Mouse (Mus musculus) layer of hippocampus, postnatal 25 days (tissue): ENCODE measurements around the gene Ddx60. TPM values are rescaled to one million over a fixed set of nuclear protein-coding genes. Genes with fewer than 3 reads are reported as not detected.

ENCODE experiments used
- DNase-seq, 2 experiments: peaks; one replicate each; pipeline ENCODE4 v3.0.0; 2022; ENCODE audit warnings: mixed read lengths in 2 of 2, low spot score in 1 of 2; ENCODE audit errors: extremely low spot score in 1 of 2
- total RNA-seq, 2 experiments: library from RNA; stranded (reverse); gene quantifications; 2 replicates each; pipeline ENCODE4 v1.2.3; 2021

The Ddx60 gene
- total RNA-seq, 2 experiments from 2014 or later, result 0.26 to 0.49 TPM

DNA sequence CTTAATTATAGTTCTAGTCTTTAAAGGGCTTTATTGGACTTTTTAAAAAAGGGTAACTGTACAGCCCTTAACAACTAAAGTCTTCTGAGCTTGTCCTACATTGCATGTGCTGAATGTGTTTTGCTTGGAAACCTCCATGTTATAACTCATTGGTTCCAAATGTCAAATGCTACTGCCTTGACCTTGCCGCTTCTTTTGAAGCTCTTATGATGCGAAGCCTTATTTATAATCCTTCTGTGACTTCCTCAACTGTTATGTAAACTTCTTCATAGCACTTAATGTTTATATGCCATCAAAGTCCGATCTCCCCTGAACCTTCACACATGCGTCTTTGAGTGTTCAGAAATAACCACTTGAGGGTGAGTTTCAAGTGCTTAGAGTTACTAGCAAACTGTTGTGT lies 57.1 kb downstream of the Ddx60 start:
- no peak for DNase-seq

DNA sequence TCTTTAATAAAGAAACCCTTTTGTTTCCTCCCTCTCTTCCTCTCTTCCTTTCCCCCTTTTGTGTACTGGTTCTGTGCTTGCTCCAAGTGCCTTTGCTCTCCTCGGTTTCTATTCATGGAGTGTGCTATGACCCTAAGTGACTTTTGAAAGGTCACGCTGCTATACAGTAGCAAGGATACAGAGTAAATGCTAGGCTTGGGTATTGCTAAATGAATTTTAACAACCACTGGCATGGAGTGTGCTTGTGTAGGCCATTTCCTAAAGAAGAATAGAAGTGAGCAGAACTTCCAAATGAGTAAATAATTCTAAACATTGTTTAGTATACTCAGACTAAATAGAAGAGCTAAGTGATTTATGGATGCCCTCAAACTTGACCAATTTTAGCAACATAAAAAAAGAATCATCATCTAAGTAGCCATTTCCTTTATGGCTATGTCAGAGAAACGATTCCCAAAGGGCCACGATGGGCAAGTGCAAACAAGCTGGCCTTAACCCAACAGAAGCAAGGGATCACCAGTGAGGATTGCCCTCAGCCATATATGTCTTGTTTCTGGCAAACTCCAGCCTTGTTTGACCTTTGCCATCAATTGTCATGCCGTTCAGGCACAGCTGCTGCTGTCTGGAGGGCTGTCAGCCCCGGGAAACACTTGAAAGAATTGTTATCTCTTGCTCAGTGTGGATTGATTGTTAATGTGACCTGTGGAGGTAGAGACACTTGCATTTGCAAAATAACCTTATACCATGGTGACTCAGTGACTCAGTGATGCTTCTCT lies 58.0 kb downstream of the Ddx60 start:
- DNase-seq, result no peak

DNA sequence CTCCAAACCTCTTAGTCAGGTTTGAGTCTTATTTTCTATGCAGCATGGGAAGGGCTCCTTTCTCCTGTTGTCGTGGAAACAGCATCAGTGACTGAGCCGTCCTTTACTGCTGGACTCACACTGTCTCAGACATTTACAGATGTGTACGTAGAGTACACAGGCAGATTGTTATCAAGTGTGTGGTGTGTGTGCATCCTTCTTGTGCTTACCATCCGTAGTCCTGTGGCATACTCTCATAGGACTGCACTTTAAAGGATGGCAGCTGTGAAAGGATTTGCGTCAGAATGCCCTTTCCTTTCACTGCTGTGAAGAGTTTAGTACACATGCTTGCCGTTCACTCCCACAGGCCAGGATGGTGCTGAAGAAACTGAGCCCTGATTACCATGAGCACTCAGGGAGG lies 61.6 kb downstream of the Ddx60 start:
- no peak for DNase-seq

- no peak for DNase-seq
Observed at GRCm38 (mm10) chr8:61992796-61993195, 64.9 kb downstream of the Ddx60 start.

DNA sequence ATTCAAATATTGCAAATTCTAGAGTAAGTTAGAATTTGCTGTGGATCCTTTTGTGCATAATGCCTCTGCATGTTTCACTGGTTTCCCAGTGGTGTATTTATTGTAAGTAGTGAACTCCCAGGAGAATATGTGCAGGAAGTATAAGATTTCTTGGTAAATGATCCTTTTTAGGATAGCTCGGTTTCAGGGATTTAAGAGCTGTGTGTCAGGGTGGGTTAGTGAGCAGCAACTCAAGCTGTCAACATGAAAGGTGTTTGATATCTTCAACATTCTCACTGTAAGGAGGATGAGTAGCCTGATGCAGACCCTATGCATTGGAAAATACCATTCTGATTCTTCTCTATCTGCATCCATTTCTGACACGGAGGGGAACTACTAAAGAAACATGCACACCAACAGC lies 69.2 kb downstream of the Ddx60 start:
- no peak for DNase-seq

DNA sequence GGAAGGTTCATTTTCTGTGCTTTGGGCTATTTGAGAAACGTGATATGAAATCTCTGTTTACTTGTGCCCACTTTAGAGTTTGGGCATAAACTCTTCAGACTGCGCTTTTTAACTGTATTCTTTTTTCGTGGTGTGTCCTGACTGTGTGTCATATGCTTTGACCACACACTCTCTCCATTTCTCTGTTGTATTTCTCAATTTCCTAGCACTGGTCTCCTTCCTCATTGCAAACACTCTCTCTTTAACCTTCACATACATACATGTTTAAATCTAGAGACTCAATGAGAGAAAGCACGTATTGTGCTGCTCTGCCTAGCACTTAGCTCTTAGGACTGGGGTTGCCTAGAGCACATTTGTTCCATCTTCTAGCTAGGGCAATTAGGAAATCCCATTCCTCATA lies 86.3 kb downstream of the Ddx60 start:
- no peak for DNase-seq

- no peak for DNase-seq
Observed at GRCm38 (mm10) chr8:62014582-62014981, 86.7 kb downstream of the Ddx60 start.

- no peak for DNase-seq
Observed at GRCm38 (mm10) chr8:62034351-62034750, 106.5 kb downstream of the Ddx60 start.

- no peak for DNase-seq
Observed at GRCm38 (mm10) chr8:62046809-62047208, 118.9 kb downstream of the Ddx60 start.

- DNase-seq, result no peak
Observed at GRCm38 (mm10) chr8:62060357-62060756, 132.5 kb downstream of the Ddx60 start.

DNA sequence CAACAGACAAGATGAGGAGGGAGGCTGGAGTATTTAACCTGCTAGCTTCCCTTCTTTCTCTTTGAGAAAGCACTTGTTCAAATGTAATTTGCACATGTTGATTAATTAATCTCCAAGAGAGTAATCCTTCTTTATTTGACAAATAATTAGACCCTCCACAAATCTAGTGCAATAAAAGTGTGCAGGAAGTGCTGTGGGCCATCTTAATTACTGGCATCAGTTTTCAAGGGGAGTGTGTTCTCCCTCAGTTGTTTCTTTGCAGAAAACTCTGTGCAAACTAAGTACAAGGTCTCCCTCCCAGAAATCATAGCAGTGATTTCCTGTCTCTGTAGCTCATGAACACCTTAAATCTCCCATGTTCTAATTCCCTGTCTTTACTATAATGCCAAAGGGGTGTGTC lies 140.4 kb downstream of the Ddx60 start:
- DNase-seq, result no peak

DNA sequence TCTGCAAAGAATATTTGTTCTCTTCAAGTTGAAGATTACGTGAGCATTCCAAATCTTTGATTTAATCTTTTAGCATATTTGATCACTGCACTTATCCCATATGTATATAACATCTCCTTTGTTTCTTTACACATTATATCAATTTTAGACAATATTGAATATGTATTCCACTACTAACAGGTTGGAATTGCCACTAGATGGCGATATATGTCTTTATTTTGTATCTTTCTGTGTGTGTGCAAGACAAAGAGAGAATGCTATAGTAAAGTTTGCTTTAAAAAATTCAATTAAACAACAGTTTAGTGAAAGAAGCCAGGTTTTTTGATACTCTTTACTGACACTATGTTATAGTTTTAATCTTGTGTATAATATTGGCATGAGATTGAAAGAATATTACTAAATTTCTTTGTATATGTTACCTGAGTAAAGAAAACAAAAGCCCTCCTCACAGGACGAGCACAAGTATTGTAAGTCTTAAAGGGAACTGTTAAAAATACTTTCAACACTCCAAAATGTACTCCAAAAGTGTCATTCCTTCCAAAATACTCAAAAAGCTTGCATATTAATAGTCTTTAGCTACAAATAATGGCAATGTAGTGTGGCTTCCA lies 152.4 kb downstream of the Ddx60 start:
- no peak for DNase-seq

DNA sequence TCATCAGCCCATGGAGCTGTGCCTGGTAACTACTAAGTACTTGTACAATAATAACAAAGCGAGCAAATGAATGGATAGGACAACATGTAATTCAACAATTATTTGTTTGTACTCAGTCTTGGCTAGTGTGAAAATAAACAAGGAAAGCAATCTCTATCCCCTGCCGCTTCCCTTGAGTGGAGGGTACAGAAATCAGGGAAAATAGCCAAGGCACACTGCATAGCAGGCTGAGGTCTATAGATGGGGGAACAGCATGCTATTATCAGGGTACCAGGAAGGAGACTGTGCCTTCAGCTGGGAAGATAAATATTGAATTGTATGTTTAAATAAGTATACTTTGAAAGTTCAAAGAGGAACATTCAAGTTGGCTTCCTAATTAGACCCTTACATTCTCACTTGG lies 153.9 kb downstream of the Ddx60 start:
- DNase-seq, result no peak

Other genes starting within 250 kb of the Ddx60 start
- gene Palld, start 25.4 kb upstream of the Ddx60 start, total RNA-seq, result 1 to 10 TPM; 5.6 to 5.8 TPM
- not detected for gene Anxa10, start 195.1 kb downstream of the Ddx60 start, total RNA-seq